8 mouse cellular contexts compared by ENCODE assay signal in genomic region chr6:142345440-142346038, GRCm38 (mm10). TPM values are rescaled to one million over a fixed set of nuclear protein-coding genes. Genes with fewer than 3 reads are reported as not detected.
DNase-seq lines count a peak whose midpoint lies in the region; ATAC-seq and TF ChIP-seq lines count a peak whose summit lies in the region.

Gene Pyroxd1 (plus strand): TSS chr6:142345654.

- ATAC-seq in forebrain, embryonic 15.5 days (replicated peaks) = peak; percentile 97
- ATAC-seq in lung, embryonic 14.5 days (ENCODE audit: insufficient read depth) = peak; percentile 96

- peak within 1 kb of the TSS; percentile 49; the same call in 1 of the 2 replicates for H3K27ac ChIP-seq in ES-E14 (ENCODE audit: insufficient read depth, low read depth, low read length, poor library complexity, severe bottlenecking)
- H3K27ac ChIP-seq in forebrain, embryonic 15.5 days (replicated peaks) = peak within 1 kb of the TSS; percentile 92
- H3K27ac ChIP-seq in layer of hippocampus, adult 2 months = peak within 1 kb of the TSS; percentile 96
- peak within 1 kb of the TSS; percentile 73 for H3K27ac ChIP-seq in lung, embryonic 14.5 days (ENCODE audit: low read depth)
- H3K27ac ChIP-seq in olfactory bulb, adult 2 months (ENCODE audit: insufficient read depth, low read depth, low read length) = peak within 1 kb of the TSS; percentile 53
- H3K27ac ChIP-seq in thymus, adult 2 months (ENCODE audit: control insufficient read depth, insufficient read depth, low read length) = peak within 1 kb of the TSS; percentile 52; the same call in 1 of the 2 replicates

- H3K4me1 ChIP-seq in ES-E14 (ENCODE audit: control insufficient read depth in 2 of 2, insufficient read depth in 2 of 2, low read length in 2 of 2, poor library complexity in 1 of 2) = no peaks in the 10 kb centered on the region
- peaks cover 12% of the 10 kb centered on the region for H3K4me1 ChIP-seq in forebrain, embryonic 15.5 days
- 0 out of 2 replicates have a peak, but pooled peaks cover 3% of the 10 kb centered on the region for H3K4me1 ChIP-seq in lung, embryonic 14.5 days (ENCODE audit: insufficient read depth)
- H3K4me1 ChIP-seq in olfactory bulb, adult 2 months (ENCODE audit: control insufficient read depth, insufficient read depth, low read length) = peaks cover 3% of the 10 kb centered on the region; the same call in 1 of the 2 replicates
- 0 out of 2 replicates have a peak, but pooled peaks cover 3% of the 10 kb centered on the region for H3K4me1 ChIP-seq in thymus, adult 2 months (replicated peaks; ENCODE audit: control insufficient read depth, insufficient read depth, low read length)

- 0 out of 2 replicates have a peak, but pooled peaks have one; percentile 36 for TF ChIP-seq POLR2A in olfactory bulb, adult 2 months (IDR thresholded peaks at IDR 0.05; ENCODE audit: insufficient read depth, low read depth, low read length)
- TF ChIP-seq POLR2A in thymus, adult 2 months (IDR thresholded peaks at IDR 0.05; ENCODE audit: control insufficient read depth, extremely low read depth, insufficient read depth, low read length, poor library complexity) = peak; percentile 42; the same call in 1 of the 2 replicates

- peak within 1 kb of the TSS; percentile 83 to 94 for H3K4me3 ChIP-seq in ES-E14 (ENCODE audit: insufficient read depth in 1 of 2, low read depth in 1 of 2, low read length in 2 of 2, poor library complexity in 1 of 2, severe bottlenecking in 1 of 2)
- peak within 1 kb of the TSS; percentile 95 for H3K4me3 ChIP-seq in forebrain, embryonic 15.5 days
- H3K4me3 ChIP-seq in layer of hippocampus, adult 2 months = peak within 1 kb of the TSS; percentile 75
- peak within 1 kb of the TSS; percentile 70 for H3K4me3 ChIP-seq in lung, embryonic 14.5 days (ENCODE audit: low read depth, low read length)
- H3K4me3 ChIP-seq in olfactory bulb, adult 2 months (ENCODE audit: insufficient read depth, low read depth, low read length) = peak within 1 kb of the TSS; percentile 61
- peak within 1 kb of the TSS; percentile 98 for H3K4me3 ChIP-seq in thymus, adult 2 months (ENCODE audit: control insufficient read depth, insufficient read depth, low read length)

- H3K36me3 ChIP-seq in ES-E14 (ENCODE audit: control insufficient read depth, insufficient read depth, low read length, poor library complexity, severe bottlenecking) = no peaks in the 10 kb centered on the region
- peaks cover 21% of the 10 kb centered on the region for H3K36me3 ChIP-seq in forebrain, embryonic 15.5 days
- H3K36me3 ChIP-seq in lung, embryonic 14.5 days (ENCODE audit: insufficient read depth) = peaks cover 10% of the 10 kb centered on the region; the same call in 1 of the 2 replicates
- no peaks in the 10 kb centered on the region; the same call in 1 of the 2 replicates for H3K36me3 ChIP-seq in thymus, adult 2 months (ENCODE audit: control insufficient read depth, insufficient read depth, low read length)

- intact Hi-C loops in heart, postnatal 36 days (cut with DNase I) = loop anchor here (2.0 to 5.0 kb wide), 3 partner anchors 41 to 412 kb away; partner anchors contain the start of genes Cmas, Golt1b and Recql

- TF ChIP-seq CTCF in layer of hippocampus, adult 2 months (conservative IDR thresholded peaks at IDR 0.05) = no peak
- no peak for TF ChIP-seq CTCF in lung, embryonic 14.5 days (IDR thresholded peaks at IDR 0.05; ENCODE audit: low read depth)
- TF ChIP-seq CTCF in olfactory bulb, adult 2 months (IDR thresholded peaks at IDR 0.05; ENCODE audit: insufficient read depth, low read depth, low read length) = no peak
- TF ChIP-seq CTCF in thymus, adult 2 months (IDR thresholded peaks at IDR 0.05; ENCODE audit: borderline replicate concordance, control insufficient read depth, extremely low read depth, insufficient read depth, low read length, poor library complexity) = peak; percentile 51; the same call in 1 of the 2 replicates

- in situ Hi-C loops in ES-E14 (cut with MboI; ENCODE audit: low sequenced_read_pairs in 2 of 2, unreplicated experiment in 2 of 2) = no loop called here

- H3K27me3 ChIP-seq in forebrain, embryonic 15.5 days = no peaks in the 10 kb centered on the region
- H3K27me3 ChIP-seq in lung, embryonic 14.5 days (ENCODE audit: insufficient read depth, low read length) = no peaks in the 10 kb centered on the region
- H3K27me3 ChIP-seq in thymus, adult 2 months (ENCODE audit: control insufficient read depth, insufficient read depth, low read length) = no peaks in the 10 kb centered on the region; the same call in 1 of the 2 replicates

- DNase-seq in ES-E14 (ENCODE audit: low read depth, low spot score) = peak; percentile 87
- DNase-seq in cerebellum, adult 11-12 months = peak; percentile 80
- peak; percentile 79 to 84 for DNase-seq in heart, postnatal 36 days
- DNase-seq in layer of hippocampus, adult 2 months (ENCODE audit: low spot score in 2 of 2) = peak; percentile 84 to 86
- DNase-seq in lung, embryonic 14.5 days = peak; percentile 97
- peak; percentile 86 for DNase-seq in thymus, adult 2 months

- H3K9ac ChIP-seq in ES-E14 (ENCODE audit: insufficient read depth, low read depth, low read length, poor library complexity, severe bottlenecking) = peak within 1 kb of the TSS; percentile 82
- peak within 1 kb of the TSS; percentile 67 for H3K9ac ChIP-seq in forebrain, embryonic 15.5 days (replicated peaks)
- H3K9ac ChIP-seq in lung, embryonic 14.5 days = peak within 1 kb of the TSS; percentile 58

- H3K9me3 ChIP-seq in ES-E14 (ENCODE audit: control insufficient read depth, insufficient read depth, low read depth, low read length) = no peaks in the 10 kb centered on the region
- H3K9me3 ChIP-seq in forebrain, embryonic 15.5 days = no peaks in the 10 kb centered on the region
- no peaks in the 10 kb centered on the region for H3K9me3 ChIP-seq in lung, embryonic 14.5 days (ENCODE audit: low read depth, low read length)

- H3K4me2 ChIP-seq in forebrain, embryonic 15.5 days (replicated peaks) = peak within 1 kb of the TSS; percentile 47
- H3K4me2 ChIP-seq in lung, embryonic 14.5 days = peak within 1 kb of the TSS; percentile 63

- WGBS in forebrain, embryonic 15.5 days = under 1% methylated on average over 48 of the region's 48 CpGs
- under 1% methylated on average over 45 of the region's 48 CpGs for whole genome bisulfite sequencing in lung, embryonic 14.5 days
- under 1% methylated on average over 48 of the region's 48 CpGs for WGBS in olfactory bulb, adult 2 months
- under 1% methylated on average over 48 of the region's 48 CpGs for WGBS in thymus, adult 2 months

TF ChIP-seq in ES-E14, 5 proteins besides CTCF, POLR2A, EP300 and RAD21:
- TF ChIP-seq MAFK (IDR thresholded peaks at IDR 0.05; ENCODE audit: insufficient read depth, low read depth, low read length) (no peak), CHD2 (IDR thresholded peaks at IDR 0.05; ENCODE audit: low read depth, low read length) (0 out of 2 replicates have a peak, but pooled peaks have one; percentile 36), HCFC1 (IDR thresholded peaks at IDR 0.05; ENCODE audit: borderline replicate concordance, insufficient read depth, low read length) (peak; percentile 79)

RNA-seq across cellular contexts. Expression of gene Pyroxd1, which starts in this region (rescaled TPM):
- total RNA-seq in ES-E14 (2012; rRNA removed) = 10.4 and 10.8 TPM in 2 replicates
- polyA plus RNA-seq in forebrain, embryonic 15.5 days (2015; fragmentation: Nextera tagmentation; extraction: Ambion mirVana) = 21.5 and 25.2 TPM in 2 replicates
- 10 to 100 TPM in 1 of 2 experiments, 1 to 10 TPM in 1; 8.7 to 10.5 TPM for total RNA-seq in heart, postnatal 36 days (2021)
- 10 to 100 TPM; 12.8 to 15.7 TPM for total RNA-seq in layer of hippocampus, adult 2 months (2021)
- 17.7 and 21.2 TPM in 2 replicates for polyA plus RNA-seq in lung, embryonic 14.5 days (2014; fragmentation: Nextera tagmentation; extraction: Ambion mirVana)
- not detected in 2 replicates for polyA plus RNA-seq in olfactory bulb, adult 2 months (2012; ENCODE audit: insufficient read depth, insufficient read length, low replicate concordance, missing spikeins)
- 6.3 TPM in 2 replicates for polyA plus RNA-seq in thymus, adult 2 months (2012; rRNA removed)

Comparison
In these comparisons a context has a peak if more than half of its experiments do, and no peak if none do; other contexts are left out.
1. Peak in every context shown above with its lines: DNase-seq, ATAC-seq, H3K4me3 ChIP-seq and H3K27ac ChIP-seq.